Mouse (Mus musculus): ENCODE results near the gene Sik2. TPM values are rescaled to one million over a fixed set of nuclear protein-coding genes. Genes with fewer than 3 reads are reported as not detected.

Sik2 gene
- polyA plus RNA-seq, 1 experiment: 10.5 TPM

DNA sequence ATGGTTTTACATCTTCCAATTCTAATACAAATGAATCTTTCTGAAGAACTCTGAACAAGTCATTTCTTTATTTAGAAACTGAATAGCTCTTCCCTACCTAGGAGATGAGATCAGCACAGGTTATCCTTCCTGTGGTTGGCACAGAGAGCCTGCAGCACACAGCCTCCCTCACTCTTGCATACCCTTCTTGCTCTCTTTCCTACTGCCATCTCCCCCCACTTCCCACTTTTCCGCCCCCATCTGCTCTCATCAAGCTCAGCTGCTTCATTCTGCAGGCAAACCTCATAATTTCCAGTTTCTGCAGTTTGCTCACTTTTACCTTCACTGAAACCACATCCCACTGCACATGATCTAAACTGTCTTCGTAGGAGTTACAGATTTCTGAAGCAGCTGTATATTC is 42.6 kb downstream of the Sik2 start:
- no peaks in the 10 kb centered on the region for H3K79me2 ChIP-seq (ENCODE audit: control insufficient read depth, insufficient read depth)
- H3K36me3 ChIP-seq (ENCODE audit: control insufficient read depth, insufficient read depth): no peaks in the 10 kb centered on the region
- no peaks in the 10 kb centered on the region for H3K27me3 ChIP-seq (ENCODE audit: control insufficient read depth, insufficient read depth, insufficient read length)
- H3K4me3 ChIP-seq: no peak overlapping the region
- H3K4me2 ChIP-seq (ENCODE audit: low read depth): no peak overlapping the region
- no peak overlapping the region for H3ac ChIP-seq (ENCODE audit: control insufficient read depth, insufficient read length)
- TF ChIP-seq TCF3 (IDR thresholded peaks at IDR 0.05; ENCODE audit: insufficient read length, low read depth) (no peak), POLR2AphosphoS2 (IDR thresholded peaks at IDR 0.05; ENCODE audit: insufficient read length, low read depth) (no peak), TCF12 (IDR thresholded peaks at IDR 0.05; ENCODE audit: insufficient read depth, poor library complexity, severe bottlenecking) (no peak), MYOD1 (IDR thresholded peaks at IDR 0.05; ENCODE audit: control insufficient read depth in 1 of 3, insufficient read length in 2 of 3, low read depth in 2 of 3) (no peak), MYOG (IDR thresholded peaks at IDR 0.05; ENCODE audit: control insufficient read depth in 1 of 3, insufficient read depth in 1 of 3, insufficient read length in 2 of 3, low read depth in 2 of 3) (no peak), POLR2A (IDR thresholded peaks at IDR 0.05; ENCODE audit: insufficient read length, low read depth) (no peak), CEBPB (IDR thresholded peaks at IDR 0.05; ENCODE audit: insufficient read depth, poor library complexity, severe bottlenecking) (no peak), E2F4 (IDR thresholded peaks at IDR 0.05; ENCODE audit: insufficient read depth) (no peak), SRF (IDR thresholded peaks at IDR 0.05; ENCODE audit: control insufficient read depth, insufficient read length, low read depth) (no peak), USF1 (IDR thresholded peaks at IDR 0.05; ENCODE audit: low read depth) (no peak), MAX (IDR thresholded peaks at IDR 0.05; ENCODE audit: low read depth) (no peak), REST (IDR thresholded peaks at IDR 0.05; ENCODE audit: insufficient read depth, insufficient read length) (no peak)

DNA sequence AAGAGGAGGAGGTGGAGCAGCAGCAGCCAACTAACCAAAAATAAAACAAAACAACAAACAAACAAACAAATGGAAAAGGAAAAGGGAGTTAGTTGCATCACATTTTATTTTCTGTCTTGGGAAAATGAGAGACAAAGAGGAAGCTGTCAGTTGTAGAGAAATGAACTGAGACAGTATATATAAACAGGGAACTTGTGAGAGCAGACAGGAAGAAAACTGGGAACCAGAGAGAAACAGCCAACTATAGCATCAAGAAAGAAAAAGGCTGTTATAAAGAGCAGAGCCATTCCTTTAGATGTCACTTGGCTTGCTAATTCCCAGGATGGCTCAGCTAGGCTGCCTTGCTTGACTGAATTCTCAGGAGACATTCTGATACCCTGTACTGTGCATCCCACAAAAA is 43.5 kb downstream of the Sik2 start:
- no peak overlapping the region for H3ac ChIP-seq (ENCODE audit: control insufficient read depth, insufficient read length)
- no peak for TF ChIP-seq MAX (IDR thresholded peaks at IDR 0.05; ENCODE audit: low read depth)
- no peak for TF ChIP-seq POLR2A (IDR thresholded peaks at IDR 0.05; ENCODE audit: insufficient read length, low read depth)
- TF ChIP-seq REST (IDR thresholded peaks at IDR 0.05; ENCODE audit: insufficient read depth, insufficient read length): no peak
- no peak for TF ChIP-seq POLR2AphosphoS2 (IDR thresholded peaks at IDR 0.05; ENCODE audit: insufficient read length, low read depth)
- no peak for TF ChIP-seq MYOD1 (IDR thresholded peaks at IDR 0.05; ENCODE audit: control insufficient read depth in 1 of 3, insufficient read length in 2 of 3, low read depth in 2 of 3)
- TF ChIP-seq TCF3 (IDR thresholded peaks at IDR 0.05; ENCODE audit: insufficient read length, low read depth): no peak
- no peak for TF ChIP-seq E2F4 (IDR thresholded peaks at IDR 0.05; ENCODE audit: insufficient read depth)
- no peak for TF ChIP-seq SRF (IDR thresholded peaks at IDR 0.05; ENCODE audit: control insufficient read depth, insufficient read length, low read depth)
- no peak for TF ChIP-seq USF1 (IDR thresholded peaks at IDR 0.05; ENCODE audit: low read depth)
- no peak for TF ChIP-seq CEBPB (IDR thresholded peaks at IDR 0.05; ENCODE audit: insufficient read depth, poor library complexity, severe bottlenecking)
- no peaks in the 10 kb centered on the region for H3K27me3 ChIP-seq (ENCODE audit: control insufficient read depth, insufficient read depth, insufficient read length)
- H3K4me2 ChIP-seq (ENCODE audit: low read depth): no peak overlapping the region
- H3K4me3 ChIP-seq: no peak overlapping the region
- no peaks in the 10 kb centered on the region for H3K79me2 ChIP-seq (ENCODE audit: control insufficient read depth, insufficient read depth)
- H3K36me3 ChIP-seq (ENCODE audit: control insufficient read depth, insufficient read depth): no peaks in the 10 kb centered on the region

DNA sequence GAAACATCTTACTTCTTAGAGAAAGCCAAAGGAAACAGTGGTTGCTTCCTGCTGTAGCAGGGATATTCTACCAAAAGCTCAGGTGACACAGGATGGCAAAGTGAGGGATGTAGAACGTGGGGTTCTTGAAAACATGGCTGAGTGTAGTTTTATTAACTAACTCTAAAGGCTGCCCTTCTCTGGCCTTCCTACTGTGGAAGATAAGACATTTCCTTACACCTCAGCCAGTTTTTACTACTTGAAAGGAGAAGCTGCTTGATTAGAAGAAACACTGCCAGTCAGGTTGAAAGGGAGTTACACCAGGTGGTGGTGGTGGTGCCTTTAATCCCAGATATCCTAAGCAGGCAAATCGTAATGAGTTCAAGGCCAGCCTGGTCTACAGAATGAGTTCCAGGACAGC is 44.0 kb downstream of the Sik2 start:
- H3K27me3 ChIP-seq (ENCODE audit: control insufficient read depth, insufficient read depth, insufficient read length): no peaks in the 10 kb centered on the region
- H3K79me2 ChIP-seq (ENCODE audit: control insufficient read depth, insufficient read depth): no peaks in the 10 kb centered on the region
- H3ac ChIP-seq (ENCODE audit: control insufficient read depth, insufficient read length): no peak overlapping the region
- no peak overlapping the region for H3K4me2 ChIP-seq (ENCODE audit: low read depth)
- H3K4me3 ChIP-seq: no peak overlapping the region
- TF ChIP-seq MYOD1 (IDR thresholded peaks at IDR 0.05; ENCODE audit: control insufficient read depth in 1 of 3, insufficient read length in 2 of 3, low read depth in 2 of 3) (no peak), MAX (IDR thresholded peaks at IDR 0.05; ENCODE audit: low read depth) (no peak), POLR2A (IDR thresholded peaks at IDR 0.05; ENCODE audit: insufficient read length, low read depth) (no peak), E2F4 (IDR thresholded peaks at IDR 0.05; ENCODE audit: insufficient read depth) (no peak), USF1 (IDR thresholded peaks at IDR 0.05; ENCODE audit: low read depth) (no peak), MYOG (IDR thresholded peaks at IDR 0.05; ENCODE audit: control insufficient read depth in 1 of 3, insufficient read depth in 1 of 3, insufficient read length in 2 of 3, low read depth in 2 of 3) (no peak), TCF12 (IDR thresholded peaks at IDR 0.05; ENCODE audit: insufficient read depth, poor library complexity, severe bottlenecking) (no peak), SRF (IDR thresholded peaks at IDR 0.05; ENCODE audit: control insufficient read depth, insufficient read length, low read depth) (no peak), POLR2AphosphoS2 (IDR thresholded peaks at IDR 0.05; ENCODE audit: insufficient read length, low read depth) (no peak), REST (IDR thresholded peaks at IDR 0.05; ENCODE audit: insufficient read depth, insufficient read length) (no peak), TCF3 (IDR thresholded peaks at IDR 0.05; ENCODE audit: insufficient read length, low read depth) (no peak), CEBPB (IDR thresholded peaks at IDR 0.05; ENCODE audit: insufficient read depth, poor library complexity, severe bottlenecking) (no peak)
- H3K36me3 ChIP-seq (ENCODE audit: control insufficient read depth, insufficient read depth): no peaks in the 10 kb centered on the region

DNA sequence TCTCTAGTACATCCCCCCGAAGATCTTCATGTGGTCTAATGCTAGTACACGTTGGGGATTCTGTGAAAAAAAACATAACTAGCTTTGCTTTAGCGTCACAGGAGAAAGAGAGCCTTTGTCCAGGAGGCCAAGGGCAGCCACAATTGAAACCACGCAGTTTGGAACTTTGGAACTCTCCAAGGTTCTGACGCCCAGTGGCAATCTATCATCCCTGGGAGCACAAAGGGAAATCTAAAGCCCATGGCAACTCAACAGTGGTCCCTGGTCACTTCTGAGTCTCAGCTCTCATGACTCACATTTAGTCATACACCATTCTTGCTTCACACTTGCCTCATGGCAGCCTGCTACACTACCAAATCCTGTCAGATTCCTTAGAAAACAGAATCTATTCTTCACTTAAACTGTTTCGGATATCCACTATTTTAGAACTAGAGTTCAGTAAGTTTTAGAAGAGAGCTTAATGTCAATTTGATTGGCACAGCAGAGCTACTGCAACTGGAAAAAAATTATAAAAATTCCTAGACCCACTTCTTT is 50.9 kb downstream of the Sik2 start:
- H3K36me3 ChIP-seq (ENCODE audit: control insufficient read depth, insufficient read depth): no peaks in the 10 kb centered on the region
- H3ac ChIP-seq (ENCODE audit: control insufficient read depth, insufficient read length): no peak overlapping the region
- H3K4me2 ChIP-seq (ENCODE audit: low read depth): no peak overlapping the region
- H3K79me2 ChIP-seq (ENCODE audit: control insufficient read depth, insufficient read depth): no peaks in the 10 kb centered on the region
- no peaks in the 10 kb centered on the region for H3K27me3 ChIP-seq (ENCODE audit: control insufficient read depth, insufficient read depth, insufficient read length)
- TF ChIP-seq MAX (IDR thresholded peaks at IDR 0.05; ENCODE audit: low read depth) (peak; percentile 27), USF1 (IDR thresholded peaks at IDR 0.05; ENCODE audit: low read depth) (no peak), MYOD1 (IDR thresholded peaks at IDR 0.05; ENCODE audit: control insufficient read depth in 1 of 3, insufficient read length in 2 of 3, low read depth in 2 of 3) (no peak), REST (IDR thresholded peaks at IDR 0.05; ENCODE audit: insufficient read depth, insufficient read length) (peak; percentile 31), CEBPB (IDR thresholded peaks at IDR 0.05; ENCODE audit: insufficient read depth, poor library complexity, severe bottlenecking) (peak; percentile 66)
- no peak overlapping the region for H3K4me3 ChIP-seq

DNA sequence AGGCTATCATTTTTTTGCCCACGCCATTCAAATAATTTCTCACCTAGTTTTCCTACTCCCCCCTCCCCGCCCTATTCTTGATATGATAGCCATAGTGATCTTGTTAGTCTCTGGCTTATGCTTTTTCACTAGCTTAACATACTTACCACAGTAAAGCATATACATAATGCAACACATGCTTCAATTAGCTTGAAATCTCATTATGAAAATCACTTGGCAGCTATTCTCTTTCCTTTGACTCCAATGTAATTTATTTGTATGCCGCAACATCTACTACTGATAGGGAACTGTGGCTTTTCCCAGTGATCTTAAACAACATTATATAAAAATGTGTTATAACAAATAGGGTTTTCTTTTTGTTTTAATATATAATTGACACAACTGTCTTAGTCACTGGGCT is 53.7 kb downstream of the Sik2 start:
- Histone ChIP-seq H3ac (ENCODE audit: control insufficient read depth, insufficient read length) (no peak overlapping the region), H3K4me3 (no peak overlapping the region), H3K79me2 (ENCODE audit: control insufficient read depth, insufficient read depth) (no peaks in the 10 kb centered on the region), H3K27me3 (ENCODE audit: control insufficient read depth, insufficient read depth, insufficient read length) (no peaks in the 10 kb centered on the region), H3K4me2 (ENCODE audit: low read depth) (no peak overlapping the region), H3K36me3 (ENCODE audit: control insufficient read depth, insufficient read depth) (no peaks in the 10 kb centered on the region)
- TF ChIP-seq POLR2AphosphoS2 (IDR thresholded peaks at IDR 0.05; ENCODE audit: insufficient read length, low read depth) (no peak), MYOD1 (IDR thresholded peaks at IDR 0.05; ENCODE audit: control insufficient read depth in 1 of 3, insufficient read length in 2 of 3, low read depth in 2 of 3) (no peak), TCF3 (IDR thresholded peaks at IDR 0.05; ENCODE audit: insufficient read length, low read depth) (no peak), MAX (IDR thresholded peaks at IDR 0.05; ENCODE audit: low read depth) (no peak), SRF (IDR thresholded peaks at IDR 0.05; ENCODE audit: control insufficient read depth, insufficient read length, low read depth) (no peak), REST (IDR thresholded peaks at IDR 0.05; ENCODE audit: insufficient read depth, insufficient read length) (no peak), POLR2A (IDR thresholded peaks at IDR 0.05; ENCODE audit: insufficient read length, low read depth) (no peak), CEBPB (IDR thresholded peaks at IDR 0.05; ENCODE audit: insufficient read depth, poor library complexity, severe bottlenecking) (no peak), USF1 (IDR thresholded peaks at IDR 0.05; ENCODE audit: low read depth) (no peak), MYOG (IDR thresholded peaks at IDR 0.05; ENCODE audit: control insufficient read depth in 1 of 3, insufficient read depth in 1 of 3, insufficient read length in 2 of 3, low read depth in 2 of 3) (no peak), TCF12 (IDR thresholded peaks at IDR 0.05; ENCODE audit: insufficient read depth, poor library complexity, severe bottlenecking) (no peak), E2F4 (IDR thresholded peaks at IDR 0.05; ENCODE audit: insufficient read depth) (no peak)
